Mouse (Mus musculus) embryo, embryonic 11.5 days (tissue): ENCODE results near the gene Lekr1.
A peak's percentile ranks its signal among the peaks of the same experiment; 100 is the strongest.

Experiments
- DNase-seq: peaks from one replicate; pipeline ENCODE4 v3.0.0-alpha.2; 2012; ENCODE audit warnings: low read depth, low spot score

Gene Lekr1

DNA sequence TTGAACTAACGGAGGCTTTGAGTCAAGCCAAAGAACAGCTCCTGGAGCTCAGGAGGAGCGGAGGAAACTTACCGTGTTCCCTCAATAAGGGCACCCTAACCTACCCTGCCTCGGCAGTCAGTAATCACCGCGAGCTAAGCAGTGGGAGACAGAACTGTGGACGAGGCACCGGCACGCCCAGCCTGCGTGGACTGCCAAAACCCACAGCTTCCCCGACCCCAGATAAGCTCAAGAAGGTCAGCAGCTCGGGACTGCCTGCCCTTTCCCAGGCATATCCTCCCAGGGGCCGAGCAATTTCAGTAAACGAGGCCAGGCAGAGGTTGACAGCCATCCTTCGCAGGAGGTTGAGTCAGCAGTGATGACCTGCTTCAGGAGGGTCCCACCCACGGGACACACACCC, 164.8 kb downstream of the Lekr1 start:
- DNase-seq, result no peak

DNA sequence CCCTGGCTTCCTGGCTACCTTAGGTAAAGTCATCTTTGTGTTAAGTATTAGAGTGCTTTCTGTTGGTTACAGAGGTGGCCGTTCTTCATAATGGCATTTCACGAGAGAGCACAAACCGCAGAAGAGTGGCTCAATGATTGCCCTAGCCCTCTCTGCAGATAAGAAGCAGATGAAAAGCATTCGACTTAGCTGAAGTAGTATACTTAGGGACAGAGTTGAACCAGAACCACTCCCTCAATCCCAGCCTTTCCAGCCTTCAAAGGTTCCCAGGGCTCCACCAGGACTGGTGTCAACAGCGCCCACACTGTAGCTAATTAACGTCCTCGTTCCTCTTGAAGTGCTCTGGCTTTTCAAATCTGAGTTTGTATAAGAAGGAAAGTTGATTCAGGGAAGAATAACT, 166.4 kb downstream of the Lekr1 start:
- no peak for DNase-seq

DNA sequence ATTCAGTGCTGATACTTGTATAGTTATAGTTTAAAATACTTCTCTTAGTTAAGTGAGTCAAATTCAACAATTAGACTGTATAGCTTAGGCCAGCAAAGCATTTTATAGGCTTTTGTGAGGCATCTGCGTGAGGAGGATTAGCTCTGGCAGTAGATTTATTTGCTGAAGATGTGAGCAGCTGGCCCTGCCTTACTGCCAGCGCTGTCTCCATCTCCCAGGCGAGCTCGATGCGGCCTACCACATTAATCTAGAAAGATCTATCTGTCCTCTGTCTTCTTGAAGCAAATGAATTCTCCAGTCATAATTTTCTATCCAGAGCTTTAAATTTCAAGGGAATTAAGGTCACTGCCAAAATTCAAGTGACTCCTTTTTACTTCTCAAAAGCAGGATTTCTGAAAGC, 170.4 kb downstream of the Lekr1 start:
- no peak for DNase-seq

DNA sequence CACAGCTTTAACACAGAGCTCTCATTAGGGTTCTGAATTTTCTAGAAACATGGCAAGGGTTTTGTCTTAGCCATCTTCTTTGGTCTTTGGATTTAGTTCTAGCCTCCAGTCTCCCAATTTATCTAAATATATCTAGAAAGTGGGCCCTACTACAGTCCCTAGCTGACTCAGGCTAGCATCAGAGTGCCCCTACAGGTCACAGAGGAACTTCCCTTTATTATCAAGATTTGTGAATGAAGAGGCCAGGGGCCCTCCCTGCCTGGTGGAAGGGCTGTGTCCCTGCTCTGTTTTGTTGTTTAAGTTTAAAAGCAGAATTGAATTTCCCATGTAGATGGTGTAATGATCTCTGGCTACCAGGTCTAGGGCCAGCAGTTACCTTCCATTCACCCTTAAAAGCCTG, 173.6 kb downstream of the Lekr1 start:
- no peak for DNase-seq

DNA sequence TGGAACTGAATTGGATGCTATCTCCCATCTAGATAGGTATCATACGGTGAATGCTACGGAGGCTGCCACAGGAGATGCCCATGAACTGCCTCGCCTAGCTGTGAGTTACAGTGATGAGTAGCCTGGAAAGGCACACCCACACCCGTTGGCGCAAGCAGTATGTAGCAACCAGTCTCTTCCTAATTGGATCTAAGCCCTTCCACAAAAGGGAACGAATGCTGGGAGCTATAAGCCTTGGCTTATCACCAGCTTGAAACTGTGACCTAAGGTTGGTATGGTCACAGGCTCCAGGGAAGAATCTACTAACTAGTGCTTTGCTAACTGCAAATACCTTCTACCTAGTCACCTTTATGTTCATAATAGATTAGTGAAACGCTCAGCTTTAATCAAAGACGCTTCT, 175.1 kb downstream of the Lekr1 start:
- no peak for DNase-seq

DNA sequence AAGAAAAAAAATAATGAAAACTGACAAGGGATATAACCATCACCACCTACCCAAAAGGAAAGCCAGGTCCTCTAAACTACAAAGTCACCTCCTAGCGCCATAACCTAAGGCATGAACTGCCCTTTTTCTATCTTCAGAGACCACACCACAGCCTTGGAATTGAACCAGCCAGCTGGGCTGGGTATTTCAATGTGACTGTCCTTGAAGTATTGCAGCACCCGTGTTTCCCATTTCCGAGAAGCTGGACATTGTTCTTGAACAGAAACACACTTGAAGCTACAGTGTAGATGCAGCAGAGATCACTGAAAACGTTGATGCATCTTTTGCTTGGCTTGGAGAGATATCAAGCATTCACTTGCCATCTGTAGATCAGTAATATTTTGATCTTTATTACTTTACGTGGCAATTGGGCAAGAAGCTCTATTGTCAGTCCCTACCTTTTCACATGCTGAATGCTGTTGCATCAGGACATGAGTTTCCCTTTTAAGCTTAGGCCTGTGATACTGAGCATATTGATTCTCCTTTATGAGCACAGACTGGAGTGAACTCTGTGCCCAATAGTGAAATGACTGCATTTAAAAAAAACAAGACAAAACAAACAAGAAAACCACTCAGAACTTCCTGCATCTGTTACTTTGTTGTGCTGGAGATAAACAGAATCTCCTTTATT, 176.6 kb downstream of the Lekr1 start:
- no peak for DNase-seq

DNA sequence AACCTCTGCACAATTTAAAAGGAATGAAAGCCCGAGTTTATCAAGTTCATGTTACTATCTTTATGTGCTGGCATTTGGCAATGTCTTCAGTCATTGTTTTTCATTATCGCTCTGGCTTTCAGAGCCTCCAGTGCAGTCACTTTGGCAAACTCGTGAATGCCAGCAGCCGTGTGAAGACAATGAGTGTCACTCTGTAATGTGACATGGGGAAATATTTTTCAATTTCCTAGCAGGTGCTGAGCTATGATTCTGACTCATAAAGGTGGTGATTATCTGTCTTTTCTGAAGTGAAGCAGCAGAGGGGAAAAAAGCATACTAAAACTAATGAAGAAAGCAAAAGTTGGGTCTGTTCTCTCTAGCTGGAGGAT, 177.1 kb downstream of the Lekr1 start:
- no peak for DNase-seq

DNA sequence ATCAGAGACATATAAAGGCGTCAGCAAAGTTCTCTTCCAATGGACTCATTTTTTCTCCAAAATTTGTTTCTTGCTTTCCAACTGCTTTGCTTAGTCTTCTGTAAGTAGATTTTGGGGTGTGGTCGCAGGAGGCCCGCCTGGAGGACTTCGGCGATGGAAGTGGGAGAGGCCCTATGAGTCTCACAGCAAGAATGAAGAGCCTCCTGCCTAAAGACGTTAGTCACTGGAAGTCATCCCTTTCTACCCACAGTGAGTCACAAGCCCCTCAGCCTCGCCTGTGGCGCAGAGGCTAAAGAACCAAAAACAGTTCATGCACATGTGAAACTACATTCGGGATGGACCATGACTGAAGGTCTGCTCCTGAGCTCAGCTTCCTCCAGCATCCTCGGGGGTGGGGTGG, 178.3 kb downstream of the Lekr1 start:
- DNase-seq, result no peak

DNA sequence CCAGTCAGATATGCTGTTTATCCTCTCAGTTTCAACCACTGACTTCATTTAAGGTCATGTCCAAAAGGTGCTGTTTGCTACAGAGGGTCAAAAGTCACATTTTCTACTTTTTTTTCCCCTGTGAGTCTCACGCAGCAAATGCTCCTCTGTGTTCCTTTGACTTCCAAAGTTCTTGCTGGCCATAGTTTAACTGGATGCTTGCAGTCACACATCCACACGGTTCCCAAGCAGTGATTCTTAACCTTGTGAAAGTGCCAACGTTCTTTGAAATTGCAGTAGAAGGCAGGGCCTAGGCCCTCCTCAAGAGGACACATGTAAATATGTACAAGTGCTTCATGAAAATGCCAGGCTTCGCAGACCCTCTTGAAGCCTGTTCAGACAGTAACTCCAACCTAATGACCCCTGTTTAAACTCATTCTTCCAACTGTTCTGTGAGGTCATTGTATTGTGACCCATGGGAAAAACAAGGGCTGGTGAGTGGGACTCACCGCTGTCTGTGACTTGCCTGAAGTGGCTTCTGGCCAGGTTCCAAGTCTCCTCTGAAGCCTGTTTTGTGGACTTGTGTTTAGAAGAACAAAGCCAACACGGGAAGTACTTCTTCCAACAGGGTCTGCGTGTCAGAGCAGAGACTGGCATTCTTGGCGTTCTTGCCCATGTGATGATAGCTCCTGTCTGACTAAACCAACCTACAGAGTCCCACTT, 179.0 kb downstream of the Lekr1 start:
- DNase-seq, result no peak

DNA sequence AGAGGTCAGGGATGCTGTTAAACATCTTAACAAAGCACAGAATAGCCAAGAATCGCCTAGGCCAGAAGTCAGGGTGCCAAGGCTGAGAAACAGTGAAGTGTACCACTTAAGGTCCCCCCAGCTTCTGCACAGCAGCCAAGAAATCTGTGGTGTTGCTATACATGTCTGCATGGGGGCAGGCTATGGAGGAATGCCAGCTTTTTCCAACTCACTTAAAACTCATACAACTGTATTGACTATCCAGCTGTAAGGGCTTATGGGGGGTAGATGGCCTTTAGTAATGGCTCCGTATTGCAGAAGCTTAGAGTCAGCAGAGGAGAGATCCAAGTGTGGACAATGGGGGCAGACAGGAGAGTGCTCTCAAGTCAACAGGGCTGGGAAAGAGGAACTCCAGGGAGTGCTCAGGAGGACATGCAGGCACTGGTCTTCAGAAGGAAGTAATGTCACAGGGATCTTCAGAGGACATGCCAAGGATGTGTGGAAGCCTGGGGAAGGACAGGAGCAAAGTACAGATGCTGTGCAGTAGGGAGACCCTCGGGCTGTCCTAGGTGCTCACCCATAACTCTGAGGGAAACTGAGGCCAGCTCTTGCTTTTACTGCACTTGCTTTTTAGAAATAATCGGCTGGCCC, 181.2 kb downstream of the Lekr1 start:
- no peak for DNase-seq

DNA sequence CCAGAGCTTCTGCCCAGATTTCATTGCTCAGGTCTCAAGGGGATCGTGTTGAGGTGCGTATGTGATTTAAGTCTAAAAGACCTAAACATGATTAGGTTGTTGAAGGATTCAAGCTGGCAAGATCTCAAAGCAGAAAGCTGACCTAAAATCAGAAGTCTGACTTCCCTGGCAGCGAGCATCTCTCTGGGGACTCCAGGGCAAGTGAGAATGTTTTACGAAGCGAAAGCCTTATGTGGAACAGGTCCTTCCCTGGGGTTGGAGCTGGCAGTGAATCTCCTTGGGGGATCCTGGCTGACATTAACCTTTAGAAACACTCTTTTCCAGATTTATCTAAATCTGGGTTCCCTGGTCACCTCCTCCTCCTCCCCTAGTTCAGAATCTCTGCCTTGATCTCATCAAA, 187.7 kb downstream of the Lekr1 start:
- no peak for DNase-seq

DNA sequence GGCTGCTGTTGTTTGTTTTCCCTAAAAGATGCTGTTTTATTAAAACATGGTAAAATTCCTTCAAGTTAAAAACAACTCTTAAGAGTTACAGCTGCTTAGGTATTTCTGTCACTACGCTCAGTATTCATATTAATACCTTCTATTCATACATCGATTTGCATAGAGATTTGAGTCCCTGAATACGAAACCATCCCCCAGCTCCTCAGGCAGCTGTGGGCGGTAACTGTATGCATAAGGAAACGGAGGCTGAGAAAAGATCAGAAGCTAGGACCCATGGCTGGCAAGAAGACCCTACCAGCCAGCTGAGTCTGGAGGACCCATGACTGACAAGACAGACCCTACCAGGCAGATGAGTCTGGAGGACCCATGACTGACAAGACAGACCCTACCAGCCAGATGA, 189.5 kb downstream of the Lekr1 start:
- DNase-seq, result no peak

DNA sequence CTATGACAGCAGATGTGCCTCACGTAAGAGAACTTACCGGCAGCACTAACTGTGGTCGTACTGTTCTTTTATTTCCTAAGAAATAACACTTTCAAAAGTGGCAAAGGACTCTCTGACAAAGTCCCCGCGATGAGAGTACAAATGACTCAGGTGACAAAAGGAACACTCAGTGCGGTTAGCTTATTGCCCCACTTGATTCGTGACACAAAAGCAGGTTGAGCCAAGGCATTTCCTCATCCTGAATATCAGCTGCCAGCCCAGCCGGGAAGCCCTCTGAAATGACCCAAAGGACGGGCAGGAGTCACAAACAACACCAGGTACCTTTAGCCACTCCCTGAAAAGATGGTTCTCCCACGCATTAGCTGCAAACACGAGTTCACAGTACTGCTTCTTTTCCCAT, 192.1 kb downstream of the Lekr1 start:
- DNase-seq, result no peak

DNA sequence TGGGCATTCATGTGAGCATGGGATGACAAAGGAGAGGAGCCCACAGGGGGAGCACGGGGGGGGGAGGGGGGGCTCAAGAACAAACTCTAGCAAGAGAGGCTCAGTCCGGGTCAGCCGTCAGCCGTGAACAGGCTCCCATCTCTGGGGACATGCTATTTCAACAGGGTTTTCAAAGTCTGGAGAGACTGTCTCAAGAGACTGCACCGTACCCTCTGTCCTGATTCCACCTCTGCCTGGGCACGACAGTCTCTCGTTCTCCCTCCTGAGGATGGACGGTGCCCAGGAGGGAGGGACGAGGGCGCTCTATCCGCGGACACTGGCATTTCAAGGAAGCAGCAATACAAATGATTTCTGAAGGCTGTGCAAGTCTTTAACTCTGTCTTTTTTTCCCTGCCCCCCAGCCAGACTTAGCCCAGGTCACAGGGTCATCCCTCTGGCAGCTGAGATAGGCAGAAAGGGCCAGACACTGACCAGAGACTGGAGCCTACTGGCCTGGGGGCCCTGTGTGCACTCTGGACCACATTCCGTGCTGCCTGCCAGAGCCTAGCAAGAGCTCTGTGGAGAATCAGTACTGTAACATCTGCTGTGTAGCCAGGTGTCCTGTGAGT, 192.8 kb downstream of the Lekr1 start:
- no peak for DNase-seq

DNA sequence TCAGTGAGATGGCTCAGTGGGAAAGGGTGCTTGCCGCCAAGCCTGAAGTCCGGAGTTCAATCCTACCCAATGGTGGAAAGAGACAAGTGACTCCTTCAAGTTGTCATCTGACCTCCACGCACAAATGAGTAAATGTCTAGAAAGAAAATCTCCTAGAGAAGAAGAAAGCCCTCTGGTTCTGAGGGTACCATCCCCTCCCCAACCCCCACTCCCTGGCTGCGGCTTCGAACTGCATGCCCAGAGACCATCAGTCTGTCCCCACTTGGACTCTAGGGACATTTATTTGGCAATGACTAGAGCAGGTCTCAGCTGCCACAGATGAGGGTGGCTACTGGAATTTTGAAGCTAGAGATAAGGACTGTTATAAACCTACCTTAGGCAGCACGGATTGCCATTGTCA, 193.7 kb downstream of the Lekr1 start:
- no peak for DNase-seq

DNA sequence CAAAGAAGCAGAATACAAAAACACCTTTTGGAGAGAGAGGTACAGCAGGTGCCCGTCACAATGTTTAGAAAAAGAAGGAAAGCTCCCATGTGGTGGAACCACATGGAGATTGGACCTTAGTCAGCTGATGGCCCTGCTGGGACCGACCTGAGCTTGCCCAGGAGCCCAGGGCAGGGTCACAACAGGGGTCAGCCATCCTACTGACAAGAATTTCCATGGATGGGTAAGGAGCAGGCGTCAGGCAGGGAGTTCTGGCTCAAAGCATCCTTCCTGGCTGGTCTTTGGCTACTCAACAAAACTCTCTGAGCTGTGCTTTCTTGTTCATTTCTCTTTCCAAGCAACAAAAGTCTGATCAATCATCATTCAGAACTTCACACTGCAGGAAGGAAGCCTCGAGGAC, 194.9 kb downstream of the Lekr1 start:
- DNase-seq, result no peak

DNA sequence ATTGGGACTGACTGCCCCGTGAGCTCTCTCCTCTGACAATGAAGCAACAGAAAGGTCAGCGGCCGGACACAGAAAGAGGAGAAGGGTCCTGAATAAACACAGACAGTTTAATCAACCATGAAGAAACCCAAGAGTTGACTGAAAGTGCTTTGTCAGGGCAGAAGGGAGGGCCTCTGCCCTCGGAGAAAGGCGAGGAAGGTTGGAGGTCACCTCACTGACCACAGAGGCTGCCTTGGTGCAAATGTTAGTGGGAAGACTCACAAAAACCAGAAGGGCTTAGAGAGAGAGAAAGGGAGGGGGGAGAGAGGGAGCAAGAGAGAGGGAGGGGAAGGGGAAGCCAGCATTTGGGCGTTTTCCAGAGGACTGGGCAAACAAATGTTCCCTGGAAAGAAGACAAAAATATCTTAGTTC, 195.4 kb downstream of the Lekr1 start:
- DNase-seq, result no peak

DNA sequence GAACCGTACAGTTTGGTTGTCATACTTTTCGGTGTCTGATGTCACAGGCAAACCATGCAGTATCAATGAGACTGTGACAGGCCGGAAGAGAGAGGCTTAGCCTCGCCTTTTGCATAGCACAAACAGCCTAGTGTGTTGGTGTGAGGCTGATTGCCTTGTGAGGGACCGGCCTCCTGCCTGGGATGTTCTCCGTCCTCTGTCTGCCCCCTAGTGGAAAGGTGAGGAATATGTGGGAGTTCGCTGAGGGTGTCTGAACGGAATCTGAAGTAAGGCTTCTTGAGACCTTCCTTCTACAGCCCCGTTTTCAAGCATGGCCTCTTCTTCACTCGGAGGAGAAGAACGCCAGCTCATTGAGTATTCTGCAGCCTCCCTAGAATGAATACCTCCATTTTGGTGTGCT, 197.3 kb downstream of the Lekr1 start:
- DNase-seq, result peak; percentile 65

DNA sequence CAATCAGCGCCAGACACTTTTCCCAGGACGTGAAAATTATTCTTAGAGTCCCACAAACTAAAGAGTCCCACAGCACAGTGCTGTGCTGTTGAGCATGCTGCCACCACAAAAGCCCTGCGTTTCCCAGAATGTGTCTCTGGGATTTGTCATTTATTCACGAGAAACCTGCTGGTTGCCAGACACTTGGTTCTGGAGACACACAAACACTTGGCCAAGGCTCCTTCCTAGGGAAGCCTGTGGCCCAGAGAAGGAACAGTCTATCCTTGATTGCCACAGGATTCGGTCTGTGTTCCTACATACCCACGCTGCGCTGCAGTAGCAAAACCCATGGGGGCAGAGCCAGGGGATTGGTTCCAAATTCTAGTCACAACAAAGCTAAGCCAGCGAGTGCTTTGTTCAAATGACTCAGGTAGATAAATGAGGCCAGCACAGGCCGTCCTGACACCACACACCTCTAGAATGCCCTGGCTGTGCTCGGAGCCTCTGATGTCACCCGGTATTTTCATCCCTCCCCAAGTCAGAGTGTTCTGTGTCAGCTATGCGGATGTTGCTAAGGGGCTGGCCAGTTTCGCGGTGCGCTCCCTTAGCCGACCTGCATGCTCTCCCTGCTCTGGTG, 197.8 kb downstream of the Lekr1 start:
- no peak for DNase-seq

DNA sequence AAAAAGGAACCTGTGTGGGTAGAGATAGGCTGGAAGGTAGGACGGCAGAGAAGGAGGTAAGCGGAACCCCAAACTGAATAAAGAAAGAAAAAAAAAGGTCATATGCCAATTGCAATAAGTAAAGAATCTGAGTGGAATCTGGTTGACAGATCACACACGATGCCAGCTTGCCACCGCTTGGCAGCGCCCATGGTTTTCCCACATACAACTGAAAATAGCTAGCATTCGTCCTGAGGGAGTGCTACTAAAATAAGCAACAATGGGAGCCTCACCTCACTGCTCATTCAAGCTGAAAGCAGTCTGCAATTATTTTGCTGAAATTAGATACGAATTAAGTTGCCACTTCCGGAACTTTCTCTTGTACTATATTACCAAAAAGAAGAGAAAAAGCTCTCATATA, 202.9 kb downstream of the Lekr1 start:
- DNase-seq, result no peak

DNA sequence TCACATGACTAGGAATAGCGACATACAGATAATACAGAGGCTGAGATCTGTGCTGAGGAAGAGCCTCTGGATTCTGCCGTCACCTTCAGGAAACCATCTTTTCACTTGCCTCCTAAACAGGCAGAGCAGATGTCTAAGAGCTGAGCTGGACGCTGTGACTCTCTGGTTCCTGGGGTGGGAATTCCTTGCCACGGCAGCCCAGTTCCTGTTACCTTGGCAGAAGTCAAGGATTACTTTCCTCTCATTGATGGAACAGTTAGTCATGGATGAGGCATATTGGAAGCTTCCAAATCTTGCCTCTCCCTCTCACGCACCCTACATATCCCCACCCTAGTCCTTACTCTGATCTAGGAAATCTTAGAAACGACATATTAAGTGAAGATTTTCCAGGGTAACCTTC, 203.7 kb downstream of the Lekr1 start:
- DNase-seq, result no peak

DNA sequence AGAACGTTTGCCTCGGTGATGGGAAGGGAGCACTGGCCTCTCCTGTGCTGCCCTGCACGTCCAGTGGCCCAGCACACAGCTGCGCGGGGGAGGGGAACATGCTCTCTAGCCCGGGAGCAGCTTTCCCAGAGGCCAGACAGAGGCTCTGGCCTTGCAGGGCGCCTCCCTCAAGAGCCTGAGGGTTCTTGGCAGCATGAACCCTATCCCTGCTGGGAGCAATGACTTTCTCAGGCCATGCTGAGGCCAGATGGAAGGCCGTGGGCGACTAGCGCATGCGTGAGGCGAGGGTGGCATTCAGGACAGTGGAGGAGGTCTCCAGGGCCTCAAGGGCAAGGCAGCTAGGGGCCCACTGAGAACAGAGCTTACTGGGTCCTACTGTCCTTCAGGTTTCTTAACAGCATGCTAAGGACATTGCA, 205.2 kb downstream of the Lekr1 start:
- DNase-seq, result peak; percentile 57
